Mouse (Mus musculus) intestine, embryonic 14.5 days (tissue): Measurements from ENCODE around the gene Fam213a. TPM values are rescaled to one million over a fixed set of nuclear protein-coding genes. Genes with fewer than 3 reads are reported as not detected.
A peak's percentile ranks its signal among the peaks of the same experiment; 100 is the strongest.

Experiments used
- ATAC-seq: fragments of 200-750 bp; cut with Nextera tagmentation; replicated peaks from 2 replicates; pipeline ENCODE4 v1.8.0; 2017; ENCODE audit warnings: low read depth, moderate number of reproducible peaks, moderate TSS enrichment, moderate library complexity; ENCODE audit not compliant: low FRiP score, low TSS enrichment
- DNase-seq: peaks from one replicate; pipeline ENCODE4 v3.0.0-alpha.2; 2018; ENCODE audit warnings: low spot score
- H3K27ac ChIP-seq: fragments of 300-500 bp; sonication (generic); 2 replicates; pipeline ENCODE4 v1.5.1; 2014; ENCODE audit warnings: low read depth, mild to moderate bottlenecking, control low read depth
- H3K27me3 ChIP-seq: fragments of 300-500 bp; sonication (generic); replicated peaks from 2 replicates; pipeline ENCODE4 v1.6.1; 2014; ENCODE audit warnings: low read length, control low read depth; ENCODE audit not compliant: control insufficient read depth, insufficient read depth
- H3K36me3 ChIP-seq: fragments of 300-500 bp; sonication (generic); 2 replicates; pipeline ENCODE4 v1.6.1; 2014; ENCODE audit warnings: low read length, control low read depth; ENCODE audit not compliant: control insufficient read depth, insufficient read depth
- H3K4me1 ChIP-seq: fragments of 300-500 bp; sonication (generic); replicated peaks from 2 replicates; pipeline ENCODE4 v1.6.1; 2014; ENCODE audit warnings: low read length, control low read depth, mixed read lengths; ENCODE audit not compliant: control insufficient read depth, insufficient read depth
- H3K4me2 ChIP-seq: fragments of 300-500 bp; sonication (generic); 2 replicates; pipeline ENCODE4 v1.6.1; 2014; ENCODE audit warnings: low read length
- H3K4me3 ChIP-seq: fragments of 300-500 bp; sonication (generic); 2 replicates; pipeline ENCODE4 v1.5.1; 2014; ENCODE audit warnings: low read depth, low read length, control low read depth, mixed read lengths
- H3K9ac ChIP-seq: fragments of 300-500 bp; sonication (generic); 2 replicates; pipeline ENCODE4 v1.6.1; 2014; ENCODE audit warnings: mild to moderate bottlenecking, low read length
- H3K9me3 ChIP-seq: fragments of 300-500 bp; sonication (generic); 2 replicates; pipeline ENCODE4 v1.6.1; 2016; ENCODE audit warnings: low read length, control low read depth; ENCODE audit not compliant: control insufficient read depth
- WGBS: fragments of 180-500 bp; shearing (Covaris S2); extraction: QIAGEN DNeasy Blood & Tissue Kit; methylation state at CpG from one replicate; pipeline ENCODE4 v1.1.7; 2014; 5-methylcytosine and 5-hydroxymethylcytosine counted together
- polyA plus RNA-seq: library from polyadenylated mRNA; unstranded; fragments of >200 nt; fragmentation: Nextera tagmentation; extraction: Ambion mirVana; gene quantifications from 2 replicates; pipeline ENCODE4 v1.2.1, GENCODE M21; 2014

The Fam213a gene
- polyA plus RNA-seq, 1 experiment from 2014 or later: 46.3 TPM

DNA sequence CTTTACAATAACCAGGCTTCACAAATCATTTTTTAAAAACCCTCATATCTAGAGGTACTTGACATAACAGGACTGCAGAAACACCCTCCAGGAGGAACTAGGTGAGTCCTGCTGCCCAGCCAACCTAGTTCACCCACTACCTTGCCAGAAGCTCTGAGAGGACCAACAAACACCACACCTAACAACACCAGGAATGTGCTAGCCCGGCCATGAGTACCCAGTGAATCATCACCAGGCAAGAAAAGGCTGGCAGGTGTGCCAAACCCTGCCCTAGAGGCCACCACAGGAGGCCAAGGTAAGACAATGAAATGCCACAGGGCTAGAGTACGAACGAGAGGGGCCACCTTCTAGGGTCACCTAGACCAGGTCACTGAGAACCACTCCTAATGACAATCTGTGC is 17.4 kb downstream of the Fam213a start:
- Histone ChIP-seq H3K4me3 (no peak overlapping the region), H3K4me1 (0 out of 2 replicates have a peak, but pooled peaks cover 4% of the 10 kb centered on the region), H3K36me3 (peaks cover 18% of the 10 kb centered on the region), H3K9ac (no peak overlapping the region), H3K27ac (no peak overlapping the region), H3K27me3 (no peaks in the 10 kb centered on the region), H3K9me3 (no peaks in the 10 kb centered on the region), H3K4me2 (no peak overlapping the region)
- no peak for DNase-seq
- no peak for ATAC-seq
- 82% methylated on average over 3 of the region's 3 CpGs for WGBS

DNA sequence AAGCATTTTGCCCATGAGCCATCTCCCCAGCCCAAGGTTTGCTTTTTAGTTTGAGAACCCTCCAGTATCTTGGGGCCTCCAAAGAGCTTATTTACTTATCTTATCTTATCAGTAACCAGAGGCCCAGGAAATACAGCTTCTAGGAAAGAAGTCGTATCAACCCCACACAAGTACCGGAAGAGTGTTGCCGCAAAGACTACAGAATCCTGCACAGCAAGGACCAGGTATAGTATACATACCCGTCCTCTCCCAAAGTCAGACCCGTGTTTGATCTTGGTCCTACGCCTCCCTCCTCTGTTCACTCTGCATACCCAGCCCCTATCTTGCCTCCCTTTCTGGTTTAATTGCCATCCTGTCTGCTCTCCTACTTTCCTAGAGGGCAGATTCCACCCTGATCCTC is 21.1 kb downstream of the Fam213a start:
- no peak for DNase-seq
- no peak overlapping the region for H3K4me2 ChIP-seq
- 54% methylated on average over 6 of the region's 6 CpGs for WGBS
- H3K9me3 ChIP-seq: no peaks in the 10 kb centered on the region
- 0 out of 2 replicates have a peak, but pooled peaks cover 4% of the 10 kb centered on the region for H3K4me1 ChIP-seq
- no peaks in the 10 kb centered on the region for H3K27me3 ChIP-seq
- ATAC-seq: peak; percentile 72
- H3K9ac ChIP-seq: no peak overlapping the region
- peaks cover 7% of the 10 kb centered on the region for H3K36me3 ChIP-seq
- no peak overlapping the region for H3K27ac ChIP-seq
- H3K4me3 ChIP-seq: no peak overlapping the region

GRCm38 (mm10) chr14:40988780-40989179 is 24.8 kb downstream of the Fam213a start:
- no peak for ATAC-seq
- H3K9ac ChIP-seq: no peak overlapping the region
- DNase-seq: no peak
- H3K27me3 ChIP-seq: no peaks in the 10 kb centered on the region
- H3K4me2 ChIP-seq: no peak overlapping the region
- H3K36me3 ChIP-seq: no peaks in the 10 kb centered on the region
- no peaks in the 10 kb centered on the region for H3K9me3 ChIP-seq
- 0 out of 2 replicates have a peak, but pooled peaks cover 4% of the 10 kb centered on the region for H3K4me1 ChIP-seq
- H3K4me3 ChIP-seq: no peak overlapping the region
- no peak overlapping the region for H3K27ac ChIP-seq
- WGBS: 83% methylated on average over 5 of the region's 5 CpGs

DNA sequence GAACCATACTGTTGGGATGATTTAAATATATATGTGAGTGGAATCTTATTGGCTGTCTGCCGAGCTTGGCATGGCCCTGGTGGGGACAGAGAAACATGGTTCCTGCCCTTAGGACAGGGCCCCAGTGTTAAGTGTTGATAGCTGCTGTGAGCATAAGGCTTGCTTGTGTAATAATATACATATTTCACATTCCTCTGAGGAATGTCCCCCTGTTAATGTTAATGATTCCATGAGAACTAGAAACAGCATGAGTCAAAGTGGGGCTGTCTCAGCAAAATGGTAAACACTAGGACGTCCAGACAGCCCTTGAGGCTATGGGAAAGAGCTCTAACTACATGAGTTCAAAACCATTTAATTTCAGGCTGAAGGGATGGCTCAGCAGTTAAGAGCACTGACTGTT is 26.4 kb downstream of the Fam213a start:
- Histone ChIP-seq H3K4me2 (no peak overlapping the region), H3K9ac (no peak overlapping the region), H3K36me3 (no peaks in the 10 kb centered on the region), H3K27me3 (no peaks in the 10 kb centered on the region), H3K9me3 (no peaks in the 10 kb centered on the region), H3K4me3 (no peak overlapping the region), H3K27ac (no peak overlapping the region), H3K4me1 (no peaks in the 10 kb centered on the region)
- ATAC-seq (no peak), DNase-seq (no peak)
- 68% methylated on average over 2 of the region's 2 CpGs for WGBS

GRCm38 (mm10) chr14:40985635-40986034 is 28.0 kb downstream of the Fam213a start:
- no peaks in the 10 kb centered on the region for H3K36me3 ChIP-seq
- 87% methylated on average over 4 of the region's 4 CpGs for WGBS
- ATAC-seq: no peak

DNA sequence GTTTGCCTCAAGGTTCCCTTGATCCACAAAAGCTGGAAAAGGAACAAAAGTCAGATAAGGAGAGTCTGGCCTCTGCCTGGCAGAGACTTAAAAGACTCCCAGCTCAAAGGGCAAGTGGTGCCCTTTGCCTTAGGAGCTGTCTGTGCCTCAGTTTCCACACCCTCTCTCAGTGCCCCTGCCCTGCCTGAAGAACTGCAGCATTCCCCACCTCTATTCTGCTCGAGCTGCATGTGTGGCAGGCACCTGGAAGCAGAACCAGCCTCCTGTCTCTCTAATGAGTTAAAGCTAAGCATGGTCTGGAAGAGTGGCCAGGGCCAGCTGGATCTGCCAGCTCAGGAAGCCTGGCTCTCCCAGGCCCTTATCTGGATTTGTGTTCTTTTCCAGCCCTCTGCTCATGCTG is 33.9 kb downstream of the Fam213a start:
- DNase-seq (no peak), ATAC-seq (no peak)
- Histone ChIP-seq H3K36me3 (no peaks in the 10 kb centered on the region), H3K4me1 (no peaks in the 10 kb centered on the region), H3K27ac (no peak overlapping the region), H3K9ac (no peak overlapping the region), H3K4me2 (no peak overlapping the region), H3K27me3 (no peaks in the 10 kb centered on the region), H3K4me3 (no peak overlapping the region), H3K9me3 (no peaks in the 10 kb centered on the region)
- 58% methylated on average over 1 of the region's 1 CpGs for WGBS

More at GRCm38 (mm10) chr14:40985635-40986034, 28.0 kb downstream of the Fam213a start:
- H3K9ac ChIP-seq: no peak overlapping the region
- DNase-seq: no peak
- H3K27me3 ChIP-seq: no peaks in the 10 kb centered on the region
- no peak overlapping the region for H3K27ac ChIP-seq
- H3K4me1 ChIP-seq: no peaks in the 10 kb centered on the region
- H3K9me3 ChIP-seq: no peaks in the 10 kb centered on the region
- H3K4me3 ChIP-seq: no peak overlapping the region
- H3K4me2 ChIP-seq: no peak overlapping the region

DNA sequence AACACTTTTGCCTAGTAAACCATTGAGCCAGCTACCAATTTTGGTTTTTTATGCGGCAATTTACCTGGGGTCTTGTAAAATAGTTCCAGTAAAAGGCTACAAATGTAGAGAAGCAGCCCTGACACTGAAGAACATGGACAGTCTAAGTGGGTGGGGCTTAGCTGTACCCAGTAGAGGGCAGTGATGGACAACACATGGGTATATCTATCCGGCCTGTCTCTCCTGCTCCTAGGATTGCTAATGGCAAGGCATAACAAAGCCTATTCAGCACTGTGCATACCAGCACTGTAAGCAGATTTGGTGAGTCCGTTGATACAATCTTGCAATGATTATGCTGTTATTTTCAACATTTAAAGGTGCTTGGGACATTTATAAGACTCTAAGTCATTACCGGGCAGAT is 34.6 kb downstream of the Fam213a start:
- H3K27ac ChIP-seq: no peak overlapping the region
- no peaks in the 10 kb centered on the region for H3K36me3 ChIP-seq
- ATAC-seq: peak; percentile 79
- DNase-seq: no peak
- H3K9me3 ChIP-seq: no peaks in the 10 kb centered on the region
- no peak overlapping the region for H3K9ac ChIP-seq
- no peak overlapping the region for H3K4me3 ChIP-seq
- 50% methylated on average over 4 of the region's 4 CpGs for WGBS
- H3K4me2 ChIP-seq: no peak overlapping the region
- H3K27me3 ChIP-seq: no peaks in the 10 kb centered on the region
- H3K4me1 ChIP-seq: no peaks in the 10 kb centered on the region

- no peak overlapping the region for H3K4me3 ChIP-seq
- H3K27ac ChIP-seq: no peak overlapping the region
- peak; percentile 80 for DNase-seq
- 71% methylated on average over 6 of the region's 6 CpGs for WGBS
- no peak overlapping the region for H3K4me2 ChIP-seq
- H3K9me3 ChIP-seq: no peaks in the 10 kb centered on the region
- H3K9ac ChIP-seq: no peak overlapping the region
- no peaks in the 10 kb centered on the region for H3K36me3 ChIP-seq
- no peaks in the 10 kb centered on the region for H3K4me1 ChIP-seq
- ATAC-seq: peak; percentile 62; the same call in 1 of the 2 replicates
- no peaks in the 10 kb centered on the region for H3K27me3 ChIP-seq
These were observed 38.4 kb downstream of the Fam213a start for GRCm38 (mm10) chr14:40975127-40975721.

- H3K9ac ChIP-seq: no peak overlapping the region
- no peaks in the 10 kb centered on the region for H3K36me3 ChIP-seq
- ATAC-seq: no peak
- no peak overlapping the region for H3K4me3 ChIP-seq
- DNase-seq: no peak
- H3K4me1 ChIP-seq: peaks cover 16% of the 10 kb centered on the region
- no peaks in the 10 kb centered on the region for H3K27me3 ChIP-seq
- no peaks in the 10 kb centered on the region for H3K9me3 ChIP-seq
- no peak overlapping the region for H3K27ac ChIP-seq
- WGBS: 87% methylated on average over 2 of the region's 2 CpGs
- peak overlapping the region; percentile 62; the same call in 1 of the 2 replicates for H3K4me2 ChIP-seq
These were observed 45.5 kb downstream of the Fam213a start for GRCm38 (mm10) chr14:40968051-40968450.
